Mouse (Mus musculus): ENCODE results near the gene Acvr2b. TPM values are rescaled to one million over a fixed set of nuclear protein-coding genes. Genes with fewer than 3 reads are reported as not detected.

The Acvr2b gene
- 106 and 133 TPM in 2 replicates for polyA plus RNA-seq (2014; fragmentation: Nextera tagmentation; extraction: Ambion mirVana)

DNA sequence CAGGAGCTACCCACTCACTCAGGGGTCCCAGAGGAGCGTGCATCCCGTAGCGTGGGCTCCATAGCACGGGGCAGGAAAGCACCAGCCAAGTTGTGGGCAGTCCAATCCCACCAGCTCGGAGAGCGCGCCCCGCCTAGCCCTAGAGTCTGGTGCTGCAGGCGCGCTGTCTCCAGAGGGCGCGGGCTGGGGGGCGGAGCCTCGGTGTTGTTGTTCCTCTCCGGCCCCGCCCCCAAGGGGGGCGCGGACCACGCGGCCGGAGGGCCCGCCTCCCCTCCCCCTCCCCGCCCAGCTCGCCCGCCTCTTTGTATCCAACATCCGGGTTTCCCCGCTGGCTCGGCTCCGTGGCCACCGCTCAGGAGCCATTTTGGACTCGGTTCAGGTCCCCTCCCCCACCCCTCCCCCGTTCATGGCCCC, at the start of gene Acvr2b:
Gene Acvr2b (plus strand): TSS at position 318 of the 414 bp plus-strand sequence.
- ATAC-seq (replicated peaks; ENCODE audit: low FRiP score) (peak; percentile 95), DNase-seq (ENCODE audit: low spot score) (peak; percentile 99)
- peak within 1 kb of the TSS; percentile 100 for H3K9ac ChIP-seq (ENCODE audit: low read length)
- peaks cover 15% of the 10 kb centered on the region; the same call in 1 of the 2 replicates for H3K4me1 ChIP-seq (replicated peaks; ENCODE audit: control insufficient read depth, insufficient read depth, low read length)
- H3K27me3 ChIP-seq (ENCODE audit: control insufficient read depth, insufficient read depth, low read length): no peaks in the 10 kb centered on the region
- H3K36me3 ChIP-seq (ENCODE audit: control insufficient read depth, insufficient read depth, low read length): no peaks in the 10 kb centered on the region; the same call in 1 of the 2 replicates
- H3K4me2 ChIP-seq (ENCODE audit: low read depth, low read length, severe bottlenecking): peak within 1 kb of the TSS; percentile 88
- WGBS: 0% methylated on average over 28 of the region's 32 CpGs
- peak within 1 kb of the TSS; percentile 98 for H3K27ac ChIP-seq (ENCODE audit: low read depth, low read length)
- H3K9me3 ChIP-seq (ENCODE audit: control insufficient read depth, low read length): no peaks in the 10 kb centered on the region
- peak within 1 kb of the TSS; percentile 99 for H3K4me3 ChIP-seq (ENCODE audit: low read depth, low read length)

- Histone ChIP-seq H3K4me2 (ENCODE audit: low read depth, low read length, severe bottlenecking) (no peak overlapping the region), H3K36me3 (ENCODE audit: control insufficient read depth, insufficient read depth, low read length) (peaks cover 4% of the 10 kb centered on the region; the same call in 1 of the 2 replicates), H3K9ac (ENCODE audit: low read length) (no peak overlapping the region), H3K27ac (ENCODE audit: low read depth, low read length) (no peak overlapping the region), H3K4me3 (ENCODE audit: low read depth, low read length) (no peak overlapping the region), H3K9me3 (ENCODE audit: control insufficient read depth, low read length) (no peaks in the 10 kb centered on the region), H3K4me1 (replicated peaks; ENCODE audit: control insufficient read depth, insufficient read depth, low read length) (no peaks in the 10 kb centered on the region), H3K27me3 (ENCODE audit: control insufficient read depth, insufficient read depth, low read length) (no peaks in the 10 kb centered on the region)
- no peak for ATAC-seq (replicated peaks; ENCODE audit: low FRiP score)
- no peak for DNase-seq (ENCODE audit: low spot score)
- WGBS: 85% methylated on average over 6 of the region's 6 CpGs
Measured at GRCm38 (mm10) chr9:119353926-119354325, 48.0 kb upstream of the Acvr2b start.

- Histone ChIP-seq H3K36me3 (ENCODE audit: control insufficient read depth, insufficient read depth, low read length) (no peaks in the 10 kb centered on the region; the same call in 1 of the 2 replicates), H3K4me2 (ENCODE audit: low read depth, low read length, severe bottlenecking) (no peak overlapping the region), H3K4me1 (replicated peaks; ENCODE audit: control insufficient read depth, insufficient read depth, low read length) (no peaks in the 10 kb centered on the region), H3K9me3 (ENCODE audit: control insufficient read depth, low read length) (no peaks in the 10 kb centered on the region), H3K27ac (ENCODE audit: low read depth, low read length) (no peak overlapping the region), H3K9ac (ENCODE audit: low read length) (no peak overlapping the region), H3K27me3 (ENCODE audit: control insufficient read depth, insufficient read depth, low read length) (no peaks in the 10 kb centered on the region), H3K4me3 (ENCODE audit: low read depth, low read length) (no peak overlapping the region)
- ATAC-seq (replicated peaks; ENCODE audit: low FRiP score) (no peak), DNase-seq (ENCODE audit: low spot score) (no peak)
- WGBS: 84% methylated on average over 6 of the region's 6 CpGs
Measured at GRCm38 (mm10) chr9:119355943-119356342, 46.0 kb upstream of the Acvr2b start.

- Histone ChIP-seq H3K27me3 (ENCODE audit: control insufficient read depth, insufficient read depth, low read length) (no peaks in the 10 kb centered on the region), H3K4me3 (ENCODE audit: low read depth, low read length) (peak within 1 kb of the TSS; percentile 66), H3K4me1 (replicated peaks; ENCODE audit: control insufficient read depth, insufficient read depth, low read length) (no peaks in the 10 kb centered on the region), H3K36me3 (ENCODE audit: control insufficient read depth, insufficient read depth, low read length) (no peaks in the 10 kb centered on the region), H3K27ac (ENCODE audit: low read depth, low read length) (no peak within 1 kb of the TSS), H3K4me2 (ENCODE audit: low read depth, low read length, severe bottlenecking) (peak within 1 kb of the TSS; percentile 87), H3K9me3 (ENCODE audit: control insufficient read depth, low read length) (no peaks in the 10 kb centered on the region), H3K9ac (ENCODE audit: low read length) (peak within 1 kb of the TSS; percentile 83)
- 3% methylated on average over 65 of the region's 65 CpGs for WGBS
- peak; percentile 91 for ATAC-seq (replicated peaks; ENCODE audit: low FRiP score)
- DNase-seq (ENCODE audit: low spot score): peak; percentile 95
Measured at GRCm38 (mm10) chr9:119357331-119358057, 44.4 kb upstream of the Acvr2b start, which contains the start of gene Xylb. Xylb (plus strand) TSS chr9:119357381.

- 44% methylated on average over 9 of the region's 9 CpGs for WGBS
- Histone ChIP-seq H3K36me3 (ENCODE audit: control insufficient read depth, insufficient read depth, low read length) (no peaks in the 10 kb centered on the region), H3K9ac (ENCODE audit: low read length) (peak overlapping the region; percentile 83), H3K27me3 (ENCODE audit: control insufficient read depth, insufficient read depth, low read length) (no peaks in the 10 kb centered on the region), H3K9me3 (ENCODE audit: control insufficient read depth, low read length) (no peaks in the 10 kb centered on the region), H3K4me2 (ENCODE audit: low read depth, low read length, severe bottlenecking) (peak overlapping the region; percentile 87), H3K27ac (ENCODE audit: low read depth, low read length) (no peak overlapping the region), H3K4me1 (replicated peaks; ENCODE audit: control insufficient read depth, insufficient read depth, low read length) (no peaks in the 10 kb centered on the region), H3K4me3 (ENCODE audit: low read depth, low read length) (peak overlapping the region; percentile 66)
- DNase-seq (ENCODE audit: low spot score) (no peak), ATAC-seq (replicated peaks; ENCODE audit: low FRiP score) (no peak)
Measured at GRCm38 (mm10) chr9:119358058-119358429, 43.9 kb upstream of the Acvr2b start.

- Histone ChIP-seq H3K27me3 (ENCODE audit: control insufficient read depth, insufficient read depth, low read length) (no peaks in the 10 kb centered on the region), H3K9ac (ENCODE audit: low read length) (no peak overlapping the region), H3K4me3 (ENCODE audit: low read depth, low read length) (no peak overlapping the region), H3K4me2 (ENCODE audit: low read depth, low read length, severe bottlenecking) (no peak overlapping the region), H3K4me1 (replicated peaks; ENCODE audit: control insufficient read depth, insufficient read depth, low read length) (no peaks in the 10 kb centered on the region), H3K27ac (ENCODE audit: low read depth, low read length) (no peak overlapping the region), H3K9me3 (ENCODE audit: control insufficient read depth, low read length) (no peaks in the 10 kb centered on the region), H3K36me3 (ENCODE audit: control insufficient read depth, insufficient read depth, low read length) (no peaks in the 10 kb centered on the region)
- 92% methylated on average over 5 of the region's 5 CpGs for WGBS
- ATAC-seq (replicated peaks; ENCODE audit: low FRiP score) (no peak), DNase-seq (ENCODE audit: low spot score) (no peak)
Measured at GRCm38 (mm10) chr9:119361416-119361815, 40.5 kb upstream of the Acvr2b start.

- H3K27me3 ChIP-seq (ENCODE audit: control insufficient read depth, insufficient read depth, low read length): no peaks in the 10 kb centered on the region
- WGBS: 87% methylated on average over 12 of the region's 12 CpGs
- no peaks in the 10 kb centered on the region for H3K36me3 ChIP-seq (ENCODE audit: control insufficient read depth, insufficient read depth, low read length)
- H3K9me3 ChIP-seq (ENCODE audit: control insufficient read depth, low read length): no peaks in the 10 kb centered on the region
- H3K4me2 ChIP-seq (ENCODE audit: low read depth, low read length, severe bottlenecking): no peak overlapping the region
- no peak overlapping the region for H3K4me3 ChIP-seq (ENCODE audit: low read depth, low read length)
- ATAC-seq (replicated peaks; ENCODE audit: low FRiP score): no peak
- no peak for DNase-seq (ENCODE audit: low spot score)
- no peaks in the 10 kb centered on the region for H3K4me1 ChIP-seq (replicated peaks; ENCODE audit: control insufficient read depth, insufficient read depth, low read length)
- H3K9ac ChIP-seq (ENCODE audit: low read length): no peak overlapping the region
- no peak overlapping the region for H3K27ac ChIP-seq (ENCODE audit: low read depth, low read length)
Measured at GRCm38 (mm10) chr9:119363229-119363628, 38.7 kb upstream of the Acvr2b start.

- DNase-seq (ENCODE audit: low spot score): no peak
- no peak within 1 kb of the TSS for H3K4me2 ChIP-seq (ENCODE audit: low read depth, low read length, severe bottlenecking)
- 87% methylated on average over 7 of the region's 7 CpGs for WGBS
Measured at GRCm38 (mm10) chr9:119365284-119365683, 36.6 kb upstream of the Acvr2b start, which contains the start of gene Slc22a14. Slc22a14 (minus strand) TSS chr9:119365553.

GRCm38 (mm10) chr9:119368367-119368766, 33.6 kb upstream of the Acvr2b start:
- Histone ChIP-seq H3K27me3 (ENCODE audit: control insufficient read depth, insufficient read depth, low read length) (no peaks in the 10 kb centered on the region), H3K36me3 (ENCODE audit: control insufficient read depth, insufficient read depth, low read length) (peaks cover 2% of the 10 kb centered on the region), H3K4me2 (ENCODE audit: low read depth, low read length, severe bottlenecking) (no peak overlapping the region), H3K9me3 (ENCODE audit: control insufficient read depth, low read length) (no peaks in the 10 kb centered on the region), H3K4me1 (replicated peaks; ENCODE audit: control insufficient read depth, insufficient read depth, low read length) (no peaks in the 10 kb centered on the region), H3K9ac (ENCODE audit: low read length) (no peak overlapping the region), H3K4me3 (ENCODE audit: low read depth, low read length) (no peak overlapping the region), H3K27ac (ENCODE audit: low read depth, low read length) (no peak overlapping the region)
- DNase-seq (ENCODE audit: low spot score) (no peak), ATAC-seq (replicated peaks; ENCODE audit: low FRiP score) (no peak)
- 95% methylated on average over 3 of the region's 3 CpGs for WGBS

More at GRCm38 (mm10) chr9:119365284-119365683, 36.6 kb upstream of the Acvr2b start, which contains the start of gene Slc22a14:
- Histone ChIP-seq H3K9ac (ENCODE audit: low read length) (no peak within 1 kb of the TSS), H3K27ac (ENCODE audit: low read depth, low read length) (no peak within 1 kb of the TSS), H3K9me3 (ENCODE audit: control insufficient read depth, low read length) (no peaks in the 10 kb centered on the region), H3K36me3 (ENCODE audit: control insufficient read depth, insufficient read depth, low read length) (no peaks in the 10 kb centered on the region), H3K27me3 (ENCODE audit: control insufficient read depth, insufficient read depth, low read length) (no peaks in the 10 kb centered on the region), H3K4me3 (ENCODE audit: low read depth, low read length) (no peak within 1 kb of the TSS), H3K4me1 (replicated peaks; ENCODE audit: control insufficient read depth, insufficient read depth, low read length) (no peaks in the 10 kb centered on the region)
- ATAC-seq (replicated peaks; ENCODE audit: low FRiP score): no peak
